Mouse (Mus musculus) layer of hippocampus, adult 9-11 months (tissue): ENCODE data around the gene Atp6v1b1.

ENCODE experiments used
- DNase-seq: peaks from one replicate; pipeline ENCODE4 v3.0.0; 2022

The Atp6v1b1 gene

GRCm38 (mm10) chr6:83715461-83716196, 27.2 kb upstream of the Atp6v1b1 start:
- DNase-seq, result no peak

DNA sequence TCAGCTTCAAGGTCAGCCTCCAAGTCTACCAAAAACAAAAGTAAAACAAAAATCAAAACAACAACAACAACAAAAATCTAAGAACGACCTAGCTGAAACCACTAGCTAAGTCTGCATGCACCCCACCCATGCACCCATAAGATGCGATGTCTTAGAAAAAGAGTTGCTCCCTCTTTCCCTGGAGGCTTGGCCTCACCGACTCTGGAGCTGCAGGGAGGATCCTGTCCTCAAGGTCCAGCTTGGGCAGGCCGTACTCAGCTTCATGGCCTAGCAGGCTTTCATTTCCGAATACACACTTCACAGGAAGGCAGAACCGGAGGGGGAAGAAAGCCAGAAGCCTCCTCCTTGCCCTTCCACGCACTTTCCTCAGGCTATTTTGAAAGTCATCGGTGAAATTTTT, 25.8 kb upstream of the Atp6v1b1 start:
- DNase-seq, result no peak

- no peak for DNase-seq
These were observed 20.3 kb upstream of the Atp6v1b1 start for GRCm38 (mm10) chr6:83722526-83722925.

DNA sequence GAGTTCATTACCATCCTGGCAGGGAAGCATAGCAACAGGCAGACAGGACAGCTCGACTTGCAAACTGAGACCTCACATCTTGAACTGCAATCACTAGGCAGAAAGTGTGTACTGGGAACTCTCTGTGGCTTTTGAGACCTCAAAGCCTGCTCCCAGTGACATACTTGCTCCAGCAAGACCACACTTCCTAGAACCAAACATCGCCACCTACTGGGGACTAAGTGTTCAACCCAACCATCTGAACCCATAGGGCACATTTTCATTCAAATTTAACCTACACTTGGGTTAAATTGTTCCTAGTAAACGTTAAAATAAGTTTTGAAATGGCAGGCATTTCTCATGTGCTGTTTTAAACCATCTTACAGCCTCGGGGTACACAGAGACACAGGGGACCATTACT, 15.6 kb upstream of the Atp6v1b1 start:
- no peak for DNase-seq

DNA sequence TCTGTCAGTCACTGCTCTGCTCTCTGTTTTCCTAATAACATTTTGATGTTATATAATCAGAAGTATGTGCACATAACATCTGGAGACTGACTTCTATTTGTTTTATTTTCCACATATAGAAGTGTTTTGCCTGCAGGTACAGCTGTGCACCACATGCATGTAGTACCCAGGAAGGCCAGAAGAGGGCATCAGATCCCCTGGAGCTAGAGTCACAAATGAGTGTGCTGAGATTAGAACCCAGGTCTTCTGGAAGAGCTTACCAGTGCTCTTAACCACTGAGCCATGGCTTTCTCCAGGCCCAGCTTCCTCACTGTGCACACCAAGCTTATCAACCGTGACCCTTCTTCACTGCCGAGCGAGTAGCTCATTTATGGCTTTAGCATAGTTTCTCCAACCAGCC, 14.3 kb upstream of the Atp6v1b1 start:
- no peak for DNase-seq

DNA sequence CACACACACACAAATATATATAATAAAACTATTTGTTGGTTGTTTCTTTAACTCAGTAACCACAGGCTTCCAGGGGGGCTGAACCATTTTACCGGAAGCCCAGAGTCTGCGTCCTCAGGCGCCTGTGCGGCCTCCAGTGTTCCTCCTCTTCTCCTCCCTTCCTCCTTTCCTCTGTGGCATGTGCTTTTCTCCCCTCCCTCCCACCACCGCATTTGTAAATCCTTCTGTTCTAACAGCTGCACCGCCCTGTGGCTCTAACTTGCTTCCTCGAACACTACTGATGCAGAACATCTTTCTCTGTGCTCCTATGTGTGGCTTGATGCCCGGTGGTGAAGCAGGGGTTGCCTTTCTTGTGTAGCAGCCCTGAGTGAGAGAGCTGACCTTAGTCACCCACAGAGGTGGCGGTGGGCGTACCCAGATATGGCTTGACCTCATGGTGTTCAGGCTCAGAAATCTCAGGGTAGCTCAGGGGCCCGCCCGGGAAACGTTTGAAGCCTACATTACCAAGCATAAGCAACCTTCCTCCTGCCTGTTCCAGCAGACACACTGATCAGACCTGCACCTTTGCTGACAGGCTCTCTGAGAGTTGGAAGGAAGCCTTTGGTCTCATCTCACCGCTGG, 13.3 kb upstream of the Atp6v1b1 start:
- DNase-seq, result peak; percentile 33

- peak; percentile 25 for DNase-seq
These were observed 11.7 kb upstream of the Atp6v1b1 start for GRCm38 (mm10) chr6:83731128-83731527.

GRCm38 (mm10) chr6:83737311-83737710, 5.5 kb upstream of the Atp6v1b1 start:
- no peak for DNase-seq

DNA sequence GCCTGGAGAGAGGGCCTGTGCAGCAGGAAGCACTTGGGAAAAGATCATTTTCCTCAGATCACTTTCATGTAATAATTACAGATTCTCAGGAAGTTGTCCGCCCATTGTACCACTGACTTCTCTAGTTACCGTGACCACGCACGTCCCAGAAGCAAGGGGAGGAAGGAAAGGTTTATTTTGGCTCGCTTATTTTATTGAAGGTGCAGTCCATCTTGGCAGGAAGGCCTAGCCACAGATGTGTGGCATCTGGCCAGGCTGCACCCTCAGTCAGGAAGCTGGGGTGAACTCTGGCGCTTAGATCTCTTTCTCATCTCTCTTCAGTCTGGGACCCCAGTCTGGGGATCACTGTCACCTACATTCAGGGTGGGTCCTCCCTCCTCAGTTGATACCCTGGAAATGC, 4.2 kb upstream of the Atp6v1b1 start:
- no peak for DNase-seq

- no peak for DNase-seq
These were observed 422 bp downstream of the Atp6v1b1 start for GRCm38 (mm10) chr6:83743212-83743611.

- DNase-seq, result no peak
These were observed 1.3 kb downstream of the Atp6v1b1 start for GRCm38 (mm10) chr6:83744126-83744525.

DNA sequence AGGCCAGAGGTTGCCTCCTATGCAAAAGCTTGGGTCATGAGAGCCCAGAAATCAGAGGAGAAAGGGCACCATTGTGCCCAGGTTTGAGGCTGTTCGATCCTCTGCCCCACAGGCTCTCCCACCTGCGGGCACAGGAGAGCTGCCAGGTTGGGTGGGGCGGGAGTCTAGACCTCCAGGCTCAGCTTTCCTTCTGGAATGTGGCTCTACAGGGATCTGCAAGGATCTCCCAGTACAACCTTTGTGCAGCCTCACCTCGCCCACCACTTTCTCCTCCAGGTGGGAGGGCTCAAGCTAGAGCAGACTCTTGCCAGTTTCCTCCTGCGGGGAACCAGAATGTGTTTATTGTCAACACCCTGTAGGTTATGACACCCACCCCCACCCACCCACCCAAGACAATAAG, 1.8 kb downstream of the Atp6v1b1 start:
- DNase-seq, result no peak

- DNase-seq, result no peak
These were observed 2.7 kb downstream of the Atp6v1b1 start for GRCm38 (mm10) chr6:83745466-83745865.

- no peak for DNase-seq
These were observed 6.5 kb downstream of the Atp6v1b1 start for GRCm38 (mm10) chr6:83749286-83749685.

GRCm38 (mm10) chr6:83750171-83750684, 7.4 kb downstream of the Atp6v1b1 start:
- no peak for DNase-seq

GRCm38 (mm10) chr6:83756051-83756450, 13.3 kb downstream of the Atp6v1b1 start:
- no peak for DNase-seq

- DNase-seq, result no peak
These were observed 19.6 kb downstream of the Atp6v1b1 start, which contains the start of gene Ankrd53 for GRCm38 (mm10) chr6:83762344-83762743. Gene Ankrd53 (plus strand): TSS chr6:83762644.

- no peak for DNase-seq
These were observed 20.2 kb downstream of the Atp6v1b1 start for GRCm38 (mm10) chr6:83762880-83763431.

DNA sequence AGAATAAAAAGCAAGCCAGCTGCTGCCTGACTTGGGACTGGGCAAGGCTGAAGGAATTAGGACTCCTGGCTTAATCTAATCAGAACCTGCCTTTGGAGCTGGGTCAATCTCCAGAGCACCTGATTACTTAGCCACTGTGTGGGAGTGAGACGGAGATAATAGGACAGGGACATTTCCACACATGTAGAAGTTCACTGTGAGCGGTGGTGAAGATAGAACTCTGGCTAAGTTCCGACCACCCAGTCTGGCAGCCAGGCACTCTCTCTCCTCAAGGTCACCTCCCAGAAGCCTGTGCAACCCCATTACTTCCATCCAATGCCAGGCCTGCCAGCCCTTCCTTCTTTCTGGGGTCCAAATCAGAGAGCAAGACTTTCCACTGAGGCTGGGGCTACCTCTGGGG, 24.2 kb downstream of the Atp6v1b1 start:
- DNase-seq, result no peak

DNA sequence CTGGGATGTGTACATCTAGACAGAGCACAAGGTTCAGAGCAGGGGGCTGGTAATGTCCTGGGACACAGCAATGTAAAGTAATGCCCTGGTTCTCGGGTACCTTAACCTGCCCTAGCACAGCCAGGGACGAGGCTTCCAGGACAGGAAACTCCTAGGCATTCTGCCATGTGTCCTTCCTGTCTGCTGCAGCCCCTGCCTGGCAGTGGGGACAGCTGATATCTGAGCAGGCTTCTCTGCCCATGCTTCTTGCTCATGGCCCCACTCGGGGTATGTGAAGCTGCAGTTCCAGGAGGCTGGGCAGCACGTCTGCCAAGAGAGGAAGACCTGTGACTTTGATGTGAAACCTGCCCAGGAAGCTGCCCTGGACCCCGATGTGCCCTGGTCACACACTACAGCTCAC, 25.7 kb downstream of the Atp6v1b1 start:
- no peak for DNase-seq

DNA sequence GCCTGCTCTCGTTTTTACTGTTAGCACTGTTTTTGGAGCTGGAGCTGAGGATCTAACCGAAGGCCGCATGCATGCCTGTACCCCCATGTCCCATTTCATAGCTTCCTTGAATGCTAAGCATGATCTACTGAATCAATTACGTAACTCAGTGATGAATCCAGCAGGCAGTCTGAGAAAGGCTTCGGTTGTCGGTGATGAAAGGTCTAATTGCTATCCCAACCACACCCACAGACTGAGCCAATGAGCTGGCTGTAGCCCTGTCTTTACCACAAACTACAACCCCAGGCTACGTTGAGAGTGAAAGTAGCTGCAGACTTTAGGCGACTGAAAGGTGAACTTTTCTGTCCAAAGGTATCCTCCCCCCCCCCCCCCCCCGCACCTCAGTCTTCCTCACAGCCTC, 31.3 kb downstream of the Atp6v1b1 start:
- no peak for DNase-seq

GRCm38 (mm10) chr6:83774781-83775563, 32.2 kb downstream of the Atp6v1b1 start:
- DNase-seq, result no peak

DNA sequence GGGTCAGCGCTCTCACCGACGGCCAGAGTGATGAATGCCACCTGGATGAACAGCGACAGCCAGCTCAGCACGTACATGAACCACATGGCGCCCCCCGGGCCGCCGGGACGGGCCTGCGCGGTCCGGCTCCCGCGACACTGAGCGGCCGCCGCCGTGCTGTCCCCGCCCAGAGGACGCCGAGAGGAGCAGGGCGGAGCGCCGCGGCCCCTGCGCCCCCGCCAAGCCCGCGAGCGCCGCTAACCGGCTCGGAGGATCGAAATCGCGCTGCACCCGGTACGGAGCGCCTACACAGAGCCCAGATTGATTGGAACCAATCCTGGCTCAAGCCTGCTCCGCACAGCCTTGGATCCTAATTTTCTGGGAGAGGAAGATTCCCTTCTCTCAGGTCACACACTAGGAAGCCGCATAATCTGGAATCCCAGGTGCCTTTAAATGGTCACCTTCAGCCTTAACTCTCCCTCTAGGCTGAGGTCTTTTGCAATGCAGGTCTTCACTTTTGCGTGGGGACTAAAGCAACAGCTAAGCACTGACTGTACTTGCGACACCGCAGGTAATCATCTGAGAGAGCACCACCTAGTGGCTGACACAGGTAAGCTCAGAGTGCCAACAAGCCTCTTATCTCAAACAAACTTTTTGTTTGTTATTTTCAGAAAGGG, 33.0 kb downstream of the Atp6v1b1 start, which contains the start of gene Tex261:
Gene Tex261, minus strand, starts transcription at position 176 of the 656 bp plus-strand sequence.
- DNase-seq, result peak; percentile 91
